Mouse (Mus musculus): Measurements from ENCODE around the gene Wdfy4. TPM values are rescaled to one million over a fixed set of nuclear protein-coding genes. Genes with fewer than 3 reads are reported as not detected.

Wdfy4 gene
- total and polyA plus RNA-seq, 3 experiments: 2.6 to 3.7 (median 2.9) TPM

- 89% methylated on average over 8 of the region's 8 CpGs for WGBS
- no peaks in the 10 kb centered on the region for H3K4me1 ChIP-seq (ENCODE audit: control insufficient read depth, insufficient read depth, low read length)
- no peak for TF ChIP-seq EP300 (IDR thresholded peaks at IDR 0.05; ENCODE audit: insufficient read depth, low read depth, low read length)
- intact Hi-C loops (cut with DNase I): no loop called here
- H3K27me3 ChIP-seq (ENCODE audit: control insufficient read depth, insufficient read depth, low read length): no peaks in the 10 kb centered on the region
- no peak overlapping the region for H3K9ac ChIP-seq (ENCODE audit: low read depth, low read length)
- no peak overlapping the region for H3K27ac ChIP-seq
- no peak for DNase-seq
- H3K79me2 ChIP-seq (replicated peaks; ENCODE audit: control insufficient read depth, insufficient read depth, low read length): no peaks in the 10 kb centered on the region
- no peak overlapping the region for H3K4me3 ChIP-seq
- no peaks in the 10 kb centered on the region for H3K36me3 ChIP-seq (ENCODE audit: control insufficient read depth, insufficient read depth, low read length)
Observed at GRCm38 (mm10) chr14:32932220-32932619, 253.1 kb downstream of the Wdfy4 start.

GRCm38 (mm10) chr14:32931709-32932108 is 253.6 kb downstream of the Wdfy4 start:
- H3K27ac ChIP-seq: no peak overlapping the region
- 79% methylated on average over 10 of the region's 10 CpGs for WGBS
- TF ChIP-seq CTCF (IDR thresholded peaks at IDR 0.05): no peak
- TF ChIP-seq POLR2A (IDR thresholded peaks at IDR 0.05; ENCODE audit: insufficient read depth, low read depth, low read length): no peak
- no peak for TF ChIP-seq EP300 (IDR thresholded peaks at IDR 0.05; ENCODE audit: insufficient read depth, low read depth, low read length)
- H3K79me2 ChIP-seq (replicated peaks; ENCODE audit: control insufficient read depth, insufficient read depth, low read length): no peaks in the 10 kb centered on the region
- no peaks in the 10 kb centered on the region for H3K4me1 ChIP-seq (ENCODE audit: control insufficient read depth, insufficient read depth, low read length)
- intact Hi-C loops (cut with DNase I): no loop called here
- H3K4me3 ChIP-seq: no peak overlapping the region
- H3K9ac ChIP-seq (ENCODE audit: low read depth, low read length): no peak overlapping the region
- H3K27me3 ChIP-seq (ENCODE audit: control insufficient read depth, insufficient read depth, low read length): no peaks in the 10 kb centered on the region
- no peaks in the 10 kb centered on the region for H3K36me3 ChIP-seq (ENCODE audit: control insufficient read depth, insufficient read depth, low read length)
- peak in 1 of 2 experiments; percentile 26 for DNase-seq

GRCm38 (mm10) chr14:32923871-32924270 is 261.4 kb downstream of the Wdfy4 start:
- no peaks in the 10 kb centered on the region for H3K27me3 ChIP-seq (ENCODE audit: control insufficient read depth, insufficient read depth, low read length)
- TF ChIP-seq CTCF (IDR thresholded peaks at IDR 0.05): no peak
- TF ChIP-seq POLR2A (IDR thresholded peaks at IDR 0.05; ENCODE audit: insufficient read depth, low read depth, low read length): no peak
- TF ChIP-seq EP300 (IDR thresholded peaks at IDR 0.05; ENCODE audit: insufficient read depth, low read depth, low read length): no peak
- intact Hi-C loops (cut with DNase I): no loop called here
- no peak for DNase-seq
- H3K27ac ChIP-seq: no peak overlapping the region
- no peak overlapping the region for H3K4me3 ChIP-seq
- H3K36me3 ChIP-seq (ENCODE audit: control insufficient read depth, insufficient read depth, low read length): no peaks in the 10 kb centered on the region
- H3K4me1 ChIP-seq (ENCODE audit: control insufficient read depth, insufficient read depth, low read length): no peaks in the 10 kb centered on the region; the same call in 1 of the 2 replicates
- H3K9ac ChIP-seq (ENCODE audit: low read depth, low read length): no peak overlapping the region
- 80% methylated on average over 9 of the region's 9 CpGs for WGBS
- H3K79me2 ChIP-seq (replicated peaks; ENCODE audit: control insufficient read depth, insufficient read depth, low read length): no peaks in the 10 kb centered on the region

- 98% methylated on average over 1 of the region's 1 CpGs for WGBS
- no peaks in the 10 kb centered on the region for H3K27me3 ChIP-seq (ENCODE audit: control insufficient read depth, insufficient read depth, low read length)
- H3K9ac ChIP-seq (ENCODE audit: low read depth, low read length): no peak overlapping the region
- no peak overlapping the region for H3K27ac ChIP-seq
- H3K36me3 ChIP-seq (ENCODE audit: control insufficient read depth, insufficient read depth, low read length): no peaks in the 10 kb centered on the region
- no peak for DNase-seq
- no peak overlapping the region for H3K4me3 ChIP-seq
- TF ChIP-seq POLR2A (IDR thresholded peaks at IDR 0.05; ENCODE audit: insufficient read depth, low read depth, low read length) (no peak), CTCF (IDR thresholded peaks at IDR 0.05) (no peak), EP300 (IDR thresholded peaks at IDR 0.05; ENCODE audit: insufficient read depth, low read depth, low read length) (no peak)
- intact Hi-C loops (cut with DNase I): no loop called here
- no peaks in the 10 kb centered on the region for H3K79me2 ChIP-seq (replicated peaks; ENCODE audit: control insufficient read depth, insufficient read depth, low read length)
- H3K4me1 ChIP-seq (ENCODE audit: control insufficient read depth, insufficient read depth, low read length): no peaks in the 10 kb centered on the region
Observed at GRCm38 (mm10) chr14:32917919-32918318, 267.4 kb downstream of the Wdfy4 start.

- DNase-seq: no peak
- Histone ChIP-seq H3K9ac (ENCODE audit: low read depth, low read length) (no peak overlapping the region), H3K27ac (peak overlapping the region; percentile 18; the same call in 1 of the 2 replicates), H3K27me3 (ENCODE audit: control insufficient read depth, insufficient read depth, low read length) (no peaks in the 10 kb centered on the region), H3K79me2 (replicated peaks; ENCODE audit: control insufficient read depth, insufficient read depth, low read length) (no peaks in the 10 kb centered on the region), H3K36me3 (ENCODE audit: control insufficient read depth, insufficient read depth, low read length) (no peaks in the 10 kb centered on the region), H3K4me1 (ENCODE audit: control insufficient read depth, insufficient read depth, low read length) (no peaks in the 10 kb centered on the region), H3K4me3 (no peak overlapping the region)
- intact Hi-C loops (cut with DNase I): no loop called here
- TF ChIP-seq POLR2A (IDR thresholded peaks at IDR 0.05; ENCODE audit: insufficient read depth, low read depth, low read length): no peak
- TF ChIP-seq CTCF (IDR thresholded peaks at IDR 0.05): no peak
- no peak for TF ChIP-seq EP300 (IDR thresholded peaks at IDR 0.05; ENCODE audit: insufficient read depth, low read depth, low read length)
- WGBS: 64% methylated on average over 2 of the region's 2 CpGs
Observed at GRCm38 (mm10) chr14:32915360-32915759, 269.9 kb downstream of the Wdfy4 start.

- H3K4me3 ChIP-seq: no peak overlapping the region
- H3K79me2 ChIP-seq (replicated peaks; ENCODE audit: control insufficient read depth, insufficient read depth, low read length): no peaks in the 10 kb centered on the region
- no peak for TF ChIP-seq CTCF (IDR thresholded peaks at IDR 0.05)
- no peak for TF ChIP-seq EP300 (IDR thresholded peaks at IDR 0.05; ENCODE audit: insufficient read depth, low read depth, low read length)
- no peak for TF ChIP-seq POLR2A (IDR thresholded peaks at IDR 0.05; ENCODE audit: insufficient read depth, low read depth, low read length)
- H3K27ac ChIP-seq: no peak overlapping the region
- H3K36me3 ChIP-seq (ENCODE audit: control insufficient read depth, insufficient read depth, low read length): no peaks in the 10 kb centered on the region
- no peaks in the 10 kb centered on the region for H3K4me1 ChIP-seq (ENCODE audit: control insufficient read depth, insufficient read depth, low read length)
- intact Hi-C loops (cut with DNase I): no loop called here
- DNase-seq: no peak
- no peaks in the 10 kb centered on the region for H3K27me3 ChIP-seq (ENCODE audit: control insufficient read depth, insufficient read depth, low read length)
- H3K9ac ChIP-seq (ENCODE audit: low read depth, low read length): no peak overlapping the region
- 81% methylated on average over 4 of the region's 4 CpGs for WGBS
Observed at GRCm38 (mm10) chr14:32911187-32911586, 274.1 kb downstream of the Wdfy4 start.

Other genes with a start within 250 kb of the Wdfy4 start
- gene Lrrc18, start 194.1 kb downstream of the Wdfy4 start, total RNA-seq (2021): under 1 TPM; 0.25 to 0.50 TPM
- 0.55 and 0.61 TPM in 2 replicates for gene Lrrc18, start 194.1 kb downstream of the Wdfy4 start, polyA plus RNA-seq (2012; rRNA removed)
- gene Arhgap22, start 28.5 kb upstream of the Wdfy4 start, total RNA-seq (2021): 1 to 10 TPM; 1.3 to 1.6 TPM
- gene Arhgap22, start 28.5 kb upstream of the Wdfy4 start, polyA plus RNA-seq (2012; rRNA removed): 3.0 and 3.3 TPM in 2 replicates